In genomic region chr9:118512681-118513233, GRCm38 (mm10) we compare ENCODE assay signal across 11 mouse cellular contexts. TPM values are rescaled to one million over a fixed set of nuclear protein-coding genes. Genes with fewer than 3 reads are reported as not detected.
DNase-seq lines count a peak whose midpoint lies in the region; ATAC-seq and TF ChIP-seq lines count a peak whose summit lies in the region.
"Had no signal": no experiment of that assay in that cellular context is flagged by ENCODE, and none has a peak within 500 bp of the region (broad histone marks: within the 10 kb centered on the region; RNA-seq: fewer than 3 reads in every experiment).

No protein-coding gene starts in this region.

- peak overlapping the region; percentile 81 for H3K27ac ChIP-seq in kidney, adult 2 months (ENCODE audit: insufficient read depth, low read depth, low read length)
- H3K27ac ChIP-seq in kidney, embryonic 14.5 days (ENCODE audit: low read depth, low read length): no peak overlapping the region; the same call in 1 of the 2 replicates
- peak overlapping the region; percentile 82 for H3K27ac ChIP-seq in CH12.LX (ENCODE audit: insufficient read depth, low read depth)
- peak overlapping the region; percentile 51 for H3K27ac ChIP-seq in heart, embryonic 11.5 days (ENCODE audit: low read depth, low read length)
- H3K27ac ChIP-seq in forebrain, embryonic 10.5 days: no peak overlapping the region
- H3K27ac ChIP-seq in forebrain, embryonic 16.5 days (ENCODE audit: low read length): no peak overlapping the region
- H3K27ac ChIP-seq: layer of hippocampus, adult 2 months; midbrain, embryonic 10.5 days had no signal

- no peaks in the 10 kb centered on the region for H3K9me3 ChIP-seq in kidney, embryonic 14.5 days (ENCODE audit: control insufficient read depth, low read length)
- peaks cover 6% of the 10 kb centered on the region for H3K9me3 ChIP-seq in CH12.LX (replicated peaks; ENCODE audit: low read length)
- H3K9me3 ChIP-seq in heart, embryonic 11.5 days (replicated peaks; ENCODE audit: control insufficient read depth, low read length): no peaks in the 10 kb centered on the region
- H3K9me3 ChIP-seq in forebrain, embryonic 10.5 days: no peaks in the 10 kb centered on the region
- no peaks in the 10 kb centered on the region for H3K9me3 ChIP-seq in forebrain, embryonic 16.5 days (ENCODE audit: control insufficient read depth, low read length)
- H3K9me3 ChIP-seq: midbrain, embryonic 10.5 days had no signal

- H3K4me3 ChIP-seq in kidney, adult 2 months (ENCODE audit: insufficient read depth, low read depth, low read length): no peak overlapping the region
- no peak overlapping the region for H3K4me3 ChIP-seq in kidney, embryonic 14.5 days (ENCODE audit: low read length)
- H3K4me3 ChIP-seq in CH12.LX (replicated peaks in 1 of 3; ENCODE audit: low read depth in 2 of 3, low read length in 2 of 3, poor library complexity in 1 of 3): peak overlapping the region in 1 of 3 experiments; percentile 30
- H3K4me3 ChIP-seq in heart, embryonic 11.5 days (ENCODE audit: low read depth, low read length): no peak overlapping the region
- no peak overlapping the region for H3K4me3 ChIP-seq in forebrain, embryonic 10.5 days
- no peak overlapping the region for H3K4me3 ChIP-seq in forebrain, embryonic 16.5 days (replicated peaks; ENCODE audit: low read length)
- H3K4me3 ChIP-seq: layer of hippocampus, adult 2 months; midbrain, embryonic 10.5 days had no signal

- in situ Hi-C loops in CH12.LX (cut with MboI; ENCODE audit: low pct_ligation_motif_present, low pct_unique_long_range_greater_than_20kb, low sequenced_read_pairs): no loop called here

- H3K36me3 ChIP-seq in kidney, adult 2 months (ENCODE audit: control insufficient read depth, insufficient read depth, low read length): peaks cover 7% of the 10 kb centered on the region
- H3K36me3 ChIP-seq in kidney, embryonic 14.5 days (ENCODE audit: control insufficient read depth, insufficient read depth, low read length): peaks cover 13% of the 10 kb centered on the region
- peaks cover 17 to 52% of the 10 kb centered on the region in 2 experiments for H3K36me3 ChIP-seq in CH12.LX (replicated peaks in 1 of 2; ENCODE audit: control insufficient read depth in 1 of 2, insufficient read depth in 1 of 2, low read length in 1 of 2)
- peaks cover 8% of the 10 kb centered on the region for H3K36me3 ChIP-seq in heart, embryonic 11.5 days (ENCODE audit: control insufficient read depth, insufficient read depth, low read length)
- H3K36me3 ChIP-seq in forebrain, embryonic 10.5 days (replicated peaks): peaks cover 39% of the 10 kb centered on the region
- H3K36me3 ChIP-seq in forebrain, embryonic 16.5 days (ENCODE audit: control insufficient read depth, insufficient read depth): peaks cover 9% of the 10 kb centered on the region

- no peak for TF ChIP-seq POLR2A in kidney, adult 2 months (IDR thresholded peaks at IDR 0.05; ENCODE audit: low read depth, low read length)
- no peak for TF ChIP-seq POLR2A in CH12.LX (IDR thresholded peaks at IDR 0.05; ENCODE audit: low read depth, low read length)

- no peak for TF ChIP-seq CTCF in kidney, adult 2 months (conservative IDR thresholded peaks at IDR 0.05; ENCODE audit: insufficient read depth, insufficient read length, low read depth, low read length)
- no peak for TF ChIP-seq CTCF in CH12.LX (conservative IDR thresholded peaks at IDR 0.05 in 1 of 2, IDR thresholded peaks at IDR 0.05 in 1 of 2; ENCODE audit: low read depth in 2 of 2, low read length in 2 of 2)

- no peaks in the 10 kb centered on the region for H3K27me3 ChIP-seq in kidney, adult 2 months (replicated peaks; ENCODE audit: control insufficient read depth, insufficient read depth, low read length)
- H3K27me3 ChIP-seq in kidney, embryonic 14.5 days (ENCODE audit: control insufficient read depth, insufficient read depth, low read length): no peaks in the 10 kb centered on the region
- H3K27me3 ChIP-seq in CH12.LX (replicated peaks): no peaks in the 10 kb centered on the region
- H3K27me3 ChIP-seq in heart, embryonic 11.5 days (ENCODE audit: control insufficient read depth, insufficient read depth, low read length): no peaks in the 10 kb centered on the region
- H3K27me3 ChIP-seq in forebrain, embryonic 10.5 days (ENCODE audit: poor library complexity, severe bottlenecking): no peaks in the 10 kb centered on the region
- no peaks in the 10 kb centered on the region for H3K27me3 ChIP-seq in forebrain, embryonic 16.5 days (replicated peaks; ENCODE audit: control insufficient read depth, insufficient read depth, low read length)

- peaks cover 54% of the 10 kb centered on the region for H3K79me2 ChIP-seq in CH12.LX (replicated peaks; ENCODE audit: control insufficient read depth, extremely low read depth, insufficient read depth, poor library complexity, severe bottlenecking)

- no peak for ATAC-seq in kidney, embryonic 14.5 days (ENCODE audit: low FRiP score, low TSS enrichment)
- no peak for ATAC-seq in heart, embryonic 11.5 days (replicated peaks; ENCODE audit: insufficient number of reproducible peaks, low FRiP score, low TSS enrichment)
- peak; percentile 58 for ATAC-seq in megakaryocyte-erythroid progenitor cell, adult 5-6 weeks (replicated peaks; ENCODE audit: low FRiP score, low TSS enrichment, poor library complexity, severe bottlenecking)
- ATAC-seq in forebrain, embryonic 16.5 days: no peak

- dilution Hi-C loops in CH12.LX (cut with MboI; ENCODE audit: extremely low pct_ligation_motif_present, extremely low pct_unique_long_range_greater_than_20kb, low sequenced_read_pairs): no loop called here

- H3K4me1 ChIP-seq in kidney, adult 2 months (ENCODE audit: control insufficient read depth, insufficient read depth, low read length): peaks cover 41% of the 10 kb centered on the region
- H3K4me1 ChIP-seq in kidney, embryonic 14.5 days (ENCODE audit: control insufficient read depth, insufficient read depth, low read length): peaks cover 13% of the 10 kb centered on the region
- H3K4me1 ChIP-seq in CH12.LX (ENCODE audit: control insufficient read depth in 1 of 2, insufficient read depth in 2 of 2): peaks cover 15 to 85% of the 10 kb centered on the region in 2 experiments
- peaks cover 60% of the 10 kb centered on the region for H3K4me1 ChIP-seq in heart, embryonic 11.5 days (ENCODE audit: control insufficient read depth, insufficient read depth, low read length)
- peaks cover 15% of the 10 kb centered on the region for H3K4me1 ChIP-seq in forebrain, embryonic 10.5 days
- peaks cover 10% of the 10 kb centered on the region for H3K4me1 ChIP-seq in forebrain, embryonic 16.5 days (replicated peaks; ENCODE audit: control insufficient read depth, insufficient read depth, low read length)

- no peak; the same call in 1 of the 2 replicates for TF ChIP-seq EP300 in CH12.LX (IDR thresholded peaks at IDR 0.05; ENCODE audit: low read length)

- TF ChIP-seq RAD21 in CH12.LX (IDR thresholded peaks at IDR 0.05; ENCODE audit: low read depth, low read length): no peak

- H3K9ac ChIP-seq in kidney, embryonic 14.5 days (ENCODE audit: low read depth, low read length): no peak overlapping the region
- H3K9ac ChIP-seq in CH12.LX (ENCODE audit: insufficient read depth, low read depth): no peak overlapping the region; the same call in 1 of the 2 replicates
- no peak overlapping the region for H3K9ac ChIP-seq in heart, embryonic 11.5 days (ENCODE audit: low read depth, low read length)
- H3K9ac ChIP-seq in forebrain, embryonic 16.5 days (replicated peaks; ENCODE audit: low read depth, low read length): no peak overlapping the region

- no peak overlapping the region for H3K4me2 ChIP-seq in kidney, embryonic 14.5 days (replicated peaks; ENCODE audit: low read depth, low read length)
- H3K4me2 ChIP-seq in CH12.LX (ENCODE audit: insufficient read depth, low read depth, poor library complexity, severe bottlenecking): peak overlapping the region; percentile 42
- no peak overlapping the region for H3K4me2 ChIP-seq in heart, embryonic 11.5 days
- H3K4me2 ChIP-seq in forebrain, embryonic 16.5 days (ENCODE audit: low read length): no peak overlapping the region

- 25% methylated on average over 3 of the region's 3 CpGs for WGBS in kidney, adult 2 months
- WGBS in kidney, embryonic 14.5 days: 62% methylated on average over 3 of the region's 3 CpGs
- 45% methylated on average over 3 of the region's 3 CpGs for WGBS in heart, embryonic 11.5 days (ENCODE audit: insufficient replicate concordance)
- WGBS in forebrain, embryonic 10.5 days: 89% methylated on average over 3 of the region's 3 CpGs
- 88% methylated on average over 3 of the region's 3 CpGs for WGBS in forebrain, embryonic 16.5 days

- DNase-seq in kidney, adult 2 months: peak; percentile 42
- peak; percentile 88 for DNase-seq in CH12.LX (ENCODE audit: extremely low read depth)
- DNase-seq in left cerebral cortex, adult 8-10 months (ENCODE audit: low spot score in 2 of 2): no peak
- no peak for DNase-seq in forebrain, embryonic 10.5 days (ENCODE audit: extremely low spot score, low spot score)

RNA-seq across cellular contexts. Expression of gene Golga4, which starts 6.7 kb away (rescaled TPM):
- polyA plus RNA-seq in kidney, adult 2 months (2012; rRNA removed): 20.7 and 23.1 TPM in 2 replicates
- polyA plus RNA-seq in kidney, embryonic 14.5 days (2014; fragmentation: Nextera tagmentation; extraction: Ambion mirVana): 54.5 and 70.7 TPM in 2 replicates
- total RNA-seq in CH12.LX (2012; rRNA removed) (32.7 and 33.1 TPM in 2 replicates), CH12.LX (2014; rRNA removed) (20.9 and 23.7 TPM in 2 replicates)
- polyA plus RNA-seq in CH12.LX (2012; ENCODE audit: insufficient read length, low read depth): 37.2 and 43.1 TPM in 2 replicates
- polyA plus RNA-seq in heart, embryonic 11.5 days (2014; fragmentation: Nextera tagmentation; extraction: Ambion mirVana): 64.2 and 64.9 TPM in 2 replicates
- 48.5 and 49.5 TPM in 2 replicates for total RNA-seq in megakaryocyte-erythroid progenitor cell, adult 5-6 weeks (2014; fragmentation: Nextera tagmentation)
- 74.2 and 87.3 TPM in 2 replicates for total RNA-seq in megakaryocyte-erythroid progenitor cell, adult 5-6 weeks (2017)
- 100 to 1,000 TPM in 2 of 4 experiments, 10 to 100 TPM in 2; 97.1 to 109 (median 99.4) TPM for total RNA-seq in left cerebral cortex, adult 8-10 months (2022)
- polyA plus RNA-seq in forebrain, embryonic 10.5 days (2016; fragmentation: Nextera tagmentation; extraction: Ambion mirVana): 40.0 and 42.1 TPM in 2 replicates
- 51.3 and 57.4 TPM in 2 replicates for polyA plus RNA-seq in forebrain, embryonic 16.5 days (2015; fragmentation: Nextera tagmentation; extraction: Ambion mirVana)

RNA-seq across cellular contexts. Expression of gene Eomes, which starts 34.7 kb away (rescaled TPM):
- 0.05 and 0.36 TPM in 2 replicates for polyA plus RNA-seq in kidney, adult 2 months (2012; rRNA removed)
- polyA plus RNA-seq in kidney, embryonic 14.5 days (2014; fragmentation: Nextera tagmentation; extraction: Ambion mirVana): not detected in 2 replicates
- not detected in 2 replicates for total RNA-seq in CH12.LX (2012; rRNA removed)
- not detected in 2 replicates for total RNA-seq in CH12.LX (2014; rRNA removed)
- polyA plus RNA-seq in CH12.LX (2012; ENCODE audit: insufficient read length, low read depth): 0.07 TPM in 1 of 2 replicates, not detected in the other
- polyA plus RNA-seq in heart, embryonic 11.5 days (2014; fragmentation: Nextera tagmentation; extraction: Ambion mirVana): 0.08 and 0.17 TPM in 2 replicates
- not detected in 2 replicates for total RNA-seq in megakaryocyte-erythroid progenitor cell, adult 5-6 weeks (2014; fragmentation: Nextera tagmentation)
- total RNA-seq in megakaryocyte-erythroid progenitor cell, adult 5-6 weeks (2017): 1.2 TPM in 1 of 2 replicates, not detected in the other
- total RNA-seq in left cerebral cortex, adult 8-10 months (2022): 1 to 10 TPM in 1 of 4 experiments, under 1 TPM in 3; 0.18 to 1.0 (median 0.32) TPM
- polyA plus RNA-seq in forebrain, embryonic 10.5 days (2016; fragmentation: Nextera tagmentation; extraction: Ambion mirVana): 6.2 and 7.7 TPM in 2 replicates
- polyA plus RNA-seq in forebrain, embryonic 16.5 days (2015; fragmentation: Nextera tagmentation; extraction: Ambion mirVana): 18.0 and 24.4 TPM in 2 replicates
- total RNA-seq: common myeloid progenitor, adult 5-6 weeks had no signal

Comparison
In these comparisons a context has a peak if more than half of its experiments do, and no peak if none do; other contexts are left out.
1. H3K27ac ChIP-seq: peak in kidney, adult 2 months (single experiment), CH12.LX (single experiment) and heart, embryonic 11.5 days (single experiment); none in kidney, embryonic 14.5 days (single experiment), forebrain, embryonic 10.5 days (single experiment) and forebrain, embryonic 16.5 days (single experiment).
2. DNase-seq: peak in kidney, adult 2 months (single experiment) and CH12.LX (single experiment); none in left cerebral cortex, adult 8-10 months (0 of 2) and forebrain, embryonic 10.5 days (single experiment).